Mouse (Mus musculus) hematopoietic stem cell, adult 5-6 weeks (primary cell): ENCODE measurements at regions not wholly inside any gene's neighbourhood (a gene's known extent, or its start where the extent isn't known, plus 50 kb on each side); places are given as distances from the start of the nearest gene placed in this dataset.

Experiments
- ATAC-seq, 2 experiments: fragments of 125-278 bp in 1 of 2; replicated peaks in 1 of 2; 2 replicates each; pipeline ENCODE4 v1.8.0; 2016 to 2017; ENCODE audit warnings: inconsistent platforms in 2 of 2, mild to moderate bottlenecking in 2 of 2, moderate number of reproducible peaks in 2 of 2, low read depth in 1 of 2, moderate TSS enrichment in 1 of 2; ENCODE audit not compliant: low FRiP score in 2 of 2, poor library complexity in 2 of 2, severe bottlenecking in 2 of 2, insufficient read depth in 1 of 2, low TSS enrichment in 1 of 2

- no peak for ATAC-seq
Measured at GRCm38 (mm10) chr9:41471345-41471744, 309.8 kb upstream of the Ubash3b start.

GRCm38 (mm10) chr9:41470010-41470409, 308.5 kb upstream of the Ubash3b start:
- ATAC-seq = no peak

GRCm38 (mm10) chr9:41469414-41469813, 307.9 kb upstream of the Ubash3b start:
- no peak for ATAC-seq

- no peak for ATAC-seq
Measured at GRCm38 (mm10) chr9:41464057-41464685, 302.7 kb upstream of the Ubash3b start.

GRCm38 (mm10) chr9:41461742-41462141, 300.2 kb upstream of the Ubash3b start:
- ATAC-seq = peak; percentile 82 to 94

GRCm38 (mm10) chr9:41460709-41461108, 299.2 kb upstream of the Ubash3b start:
- ATAC-seq = no peak

- ATAC-seq = no peak
Measured at GRCm38 (mm10) chr9:41457003-41457402, 295.5 kb upstream of the Ubash3b start.

- no peak for ATAC-seq
Measured at GRCm38 (mm10) chr9:41451738-41452137, 290.2 kb upstream of the Ubash3b start.

- no peak for ATAC-seq
Measured at GRCm38 (mm10) chr9:41449233-41449632, 287.7 kb upstream of the Ubash3b start.

GRCm38 (mm10) chr9:41447902-41448301, 286.4 kb upstream of the Ubash3b start:
- ATAC-seq = no peak

- ATAC-seq = no peak
Measured at GRCm38 (mm10) chr9:41447211-41447875, 285.8 kb upstream of the Ubash3b start.

GRCm38 (mm10) chr9:41446431-41447203, 285.1 kb upstream of the Ubash3b start:
- ATAC-seq = no peak

GRCm38 (mm10) chr9:41442418-41442817, 280.9 kb upstream of the Ubash3b start:
- no peak for ATAC-seq

GRCm38 (mm10) chr9:41439979-41440378, 278.5 kb upstream of the Ubash3b start:
- no peak for ATAC-seq

- ATAC-seq = no peak
Measured at GRCm38 (mm10) chr9:41438141-41438540, 276.6 kb upstream of the Ubash3b start.

GRCm38 (mm10) chr9:41430391-41431343, 269.2 kb upstream of the Ubash3b start:
- ATAC-seq = no peak

- ATAC-seq = no peak
Measured at GRCm38 (mm10) chr9:41429711-41430390, 268.4 kb upstream of the Ubash3b start.
